Mouse (Mus musculus) neural tube, embryonic 15.5 days (tissue): ENCODE measurements around the gene Unc5c. TPM values are rescaled to one million over a fixed set of nuclear protein-coding genes. Genes with fewer than 3 reads are reported as not detected.

ENCODE experiments used
- ATAC-seq: fragments of 200-750 bp; cut with Nextera tagmentation; 2 replicates; pipeline ENCODE4 v1.8.0; 2017; ENCODE audit warnings: mild to moderate bottlenecking, moderate TSS enrichment, moderate library complexity; ENCODE audit not compliant: low FRiP score
- H3K27ac ChIP-seq: fragments of 300-500 bp; sonication (generic); replicated peaks from 2 replicates; pipeline ENCODE4 v1.5.1; 2015; ENCODE audit warnings: mild to moderate bottlenecking, inconsistent platforms
- H3K27me3 ChIP-seq: fragments of 300-500 bp; sonication (generic); replicated peaks from 2 replicates; pipeline ENCODE4 v1.6.1; 2015; ENCODE audit warnings: inconsistent platforms
- H3K36me3 ChIP-seq: fragments of 300-500 bp; sonication (generic); 2 replicates; pipeline ENCODE4 v1.6.1; 2015; ENCODE audit warnings: inconsistent platforms
- H3K4me1 ChIP-seq: fragments of 300-500 bp; sonication (generic); 2 replicates; pipeline ENCODE4 v1.6.1; 2015; ENCODE audit warnings: inconsistent platforms
- H3K4me2 ChIP-seq: fragments of 300-500 bp; sonication (generic); 2 replicates; pipeline ENCODE4 v1.6.1; 2015; ENCODE audit warnings: inconsistent platforms, mild to moderate bottlenecking, moderate library complexity
- H3K4me3 ChIP-seq: fragments of 300-500 bp; sonication (generic); replicated peaks from 2 replicates; pipeline ENCODE4 v1.5.1; 2015; ENCODE audit warnings: mild to moderate bottlenecking, inconsistent platforms
- H3K9ac ChIP-seq: fragments of 300-500 bp; sonication (generic); replicated peaks from 2 replicates; pipeline ENCODE4 v1.6.1; 2015; ENCODE audit warnings: mild to moderate bottlenecking, inconsistent platforms
- H3K9me3 ChIP-seq: fragments of 300-500 bp; sonication (generic); replicated peaks from 2 replicates; pipeline ENCODE4 v1.6.1; 2016; ENCODE audit warnings: inconsistent platforms
- WGBS: fragments of 180-500 bp; shearing (Covaris S2); methylation state at CpG from one replicate; pipeline ENCODE4 v1.1.7; 2015; ENCODE audit warnings: mixed read lengths; 5-methylcytosine and 5-hydroxymethylcytosine counted together
- polyA plus RNA-seq: library from polyadenylated mRNA; unstranded; fragments of >200 nt; fragmentation: Nextera tagmentation; extraction: Ambion mirVana; gene quantifications from 2 replicates; pipeline ENCODE4 v1.2.1, GENCODE M21; 2015

Gene Unc5c
- polyA plus RNA-seq, 1 experiment from 2014 or later, result 16.7 TPM

DNA sequence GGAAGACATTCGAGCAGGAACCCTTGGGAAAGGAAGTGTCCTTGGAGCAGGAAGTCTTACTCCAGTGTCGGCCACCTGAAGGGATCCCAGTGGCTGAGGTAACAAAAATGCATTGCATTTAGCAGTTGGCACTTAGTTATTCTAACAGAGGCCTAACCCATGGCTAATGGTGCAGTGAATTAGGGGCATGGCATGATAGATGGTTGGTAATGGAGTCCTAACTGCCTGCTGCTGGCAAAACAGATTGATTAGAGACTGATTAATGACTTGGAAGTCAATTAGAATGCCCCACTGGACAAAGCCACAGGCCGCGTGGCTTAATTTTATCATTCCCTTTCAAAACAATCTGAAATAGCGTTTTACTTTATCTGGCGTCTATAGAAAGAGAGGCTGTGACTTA, 268.8 kb downstream of the Unc5c start:
- H3K4me1 ChIP-seq, result no peaks in the 10 kb centered on the region
- H3K4me2 ChIP-seq, result no peak overlapping the region
- no peak overlapping the region for H3K4me3 ChIP-seq
- no peak overlapping the region for H3K27ac ChIP-seq
- no peaks in the 10 kb centered on the region for H3K9me3 ChIP-seq
- no peak overlapping the region for H3K9ac ChIP-seq
- no peaks in the 10 kb centered on the region for H3K27me3 ChIP-seq
- H3K36me3 ChIP-seq, result no peaks in the 10 kb centered on the region
- no peak for ATAC-seq
- 41% methylated on average over 6 of the region's 6 CpGs for WGBS

DNA sequence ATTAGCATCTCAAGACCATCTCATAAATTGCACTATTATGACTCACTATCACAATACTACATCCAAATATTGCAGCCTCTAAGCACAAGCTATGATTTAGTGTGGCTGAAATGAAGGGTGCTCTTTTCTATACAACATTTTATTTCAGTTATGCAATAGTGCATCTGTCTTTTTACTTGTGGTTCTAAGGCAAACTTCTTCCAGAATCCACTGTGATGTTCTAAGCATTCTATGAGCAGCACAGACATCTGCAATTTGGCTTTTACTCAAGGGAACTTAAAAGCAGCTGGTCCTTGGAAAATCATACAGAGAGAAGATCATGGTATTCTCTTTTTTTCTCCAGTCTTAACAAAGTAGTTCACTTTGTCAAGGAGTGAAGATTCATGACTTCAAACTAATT, 270.3 kb downstream of the Unc5c start:
- Histone ChIP-seq H3K36me3 (no peaks in the 10 kb centered on the region), H3K27me3 (no peaks in the 10 kb centered on the region), H3K4me1 (no peaks in the 10 kb centered on the region), H3K9me3 (no peaks in the 10 kb centered on the region), H3K27ac (no peak overlapping the region), H3K4me2 (no peak overlapping the region), H3K9ac (no peak overlapping the region), H3K4me3 (no peak overlapping the region)
- no peak for ATAC-seq

DNA sequence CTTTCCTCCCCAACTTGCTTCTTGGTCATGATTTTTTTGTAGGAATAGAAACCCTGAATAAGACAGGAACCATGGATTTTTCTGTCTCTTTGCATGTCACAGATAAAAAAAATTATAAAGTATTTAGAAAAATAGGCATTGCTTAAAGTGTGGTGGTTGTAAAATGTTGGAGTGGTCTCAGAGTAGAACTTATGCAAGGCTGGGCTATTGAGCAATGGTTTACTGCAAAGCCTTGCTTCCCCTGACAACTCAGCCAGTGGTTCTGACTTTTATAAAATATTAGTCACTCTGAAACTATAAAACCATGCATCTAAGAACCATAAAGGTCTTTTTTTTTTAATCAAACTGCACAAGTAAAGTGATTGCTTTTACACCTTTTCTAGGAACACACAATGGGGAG, 280.3 kb downstream of the Unc5c start:
- H3K27ac ChIP-seq, result no peak overlapping the region
- H3K36me3 ChIP-seq, result no peaks in the 10 kb centered on the region
- no peak overlapping the region for H3K9ac ChIP-seq
- no peaks in the 10 kb centered on the region for H3K27me3 ChIP-seq
- no peak for ATAC-seq
- H3K4me2 ChIP-seq, result no peak overlapping the region
- no peak overlapping the region for H3K4me3 ChIP-seq
- no peaks in the 10 kb centered on the region for H3K9me3 ChIP-seq
- H3K4me1 ChIP-seq, result no peaks in the 10 kb centered on the region

DNA sequence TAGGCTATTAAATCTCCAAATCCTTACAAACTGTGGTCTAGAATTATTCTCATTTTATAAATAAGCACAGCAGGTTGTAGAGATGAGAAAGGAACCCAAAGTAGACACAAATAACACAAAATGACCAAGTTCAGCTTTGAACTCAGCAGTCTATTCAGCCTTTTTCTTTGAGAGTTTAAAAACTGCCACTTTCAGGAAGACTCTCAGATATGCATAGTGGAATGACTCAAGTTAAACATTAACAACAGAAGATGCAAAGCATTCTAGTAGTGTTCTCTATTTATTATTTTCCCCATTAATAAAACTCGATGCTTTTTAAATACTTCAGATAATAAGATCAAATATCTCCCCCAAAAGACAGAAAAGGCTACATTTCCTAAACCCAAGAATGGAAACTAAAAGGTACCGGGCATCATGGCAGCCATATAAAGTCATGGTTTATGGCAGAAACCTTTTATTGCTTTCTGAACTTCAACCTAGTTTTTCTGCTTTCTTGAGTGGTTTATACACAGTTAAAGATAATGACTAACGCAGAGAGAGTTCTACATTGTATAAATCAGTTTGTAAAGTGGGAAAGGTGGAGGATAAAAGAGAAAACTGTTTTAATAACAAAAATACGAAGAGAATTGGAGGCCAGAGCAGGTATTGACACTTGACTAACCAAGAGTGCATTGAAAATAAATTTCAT, 283.8 kb downstream of the Unc5c start:
- ATAC-seq, result no peak
- H3K27me3 ChIP-seq, result no peaks in the 10 kb centered on the region
- H3K36me3 ChIP-seq, result no peaks in the 10 kb centered on the region
- H3K9ac ChIP-seq, result no peak overlapping the region
- no peaks in the 10 kb centered on the region for H3K4me1 ChIP-seq
- 74% methylated on average over 4 of the region's 4 CpGs for WGBS
- H3K4me2 ChIP-seq, result no peak overlapping the region
- no peak overlapping the region for H3K27ac ChIP-seq
- no peak overlapping the region for H3K4me3 ChIP-seq
- H3K9me3 ChIP-seq, result no peaks in the 10 kb centered on the region

DNA sequence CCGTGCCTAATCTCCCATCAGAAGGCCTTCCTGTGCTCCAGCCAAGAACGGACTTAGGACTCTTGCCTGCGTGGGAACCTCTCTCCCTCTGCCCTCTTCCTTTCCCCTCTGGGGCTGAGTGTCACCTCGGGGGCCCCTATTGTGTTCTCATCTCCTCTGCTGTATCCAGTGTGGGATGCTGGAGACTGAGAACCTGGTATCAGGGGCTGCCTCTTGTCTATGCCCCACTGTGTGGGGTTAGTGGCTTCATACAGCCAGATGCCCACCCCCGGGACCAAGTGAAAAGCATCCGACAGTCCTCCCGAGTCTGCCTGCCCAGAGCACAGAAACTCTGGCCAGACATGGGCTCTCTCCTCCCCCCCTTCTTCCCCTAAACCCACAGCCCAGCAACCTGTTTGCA, 287.2 kb downstream of the Unc5c start:
- H3K9ac ChIP-seq, result no peak overlapping the region
- H3K27ac ChIP-seq, result no peak overlapping the region
- no peak overlapping the region for H3K4me3 ChIP-seq
- 64% methylated on average over 7 of the region's 7 CpGs for WGBS
- no peak overlapping the region for H3K4me2 ChIP-seq
- ATAC-seq, result no peak
- no peaks in the 10 kb centered on the region for H3K27me3 ChIP-seq
- no peaks in the 10 kb centered on the region for H3K36me3 ChIP-seq
- no peaks in the 10 kb centered on the region for H3K9me3 ChIP-seq
- H3K4me1 ChIP-seq, result no peaks in the 10 kb centered on the region

DNA sequence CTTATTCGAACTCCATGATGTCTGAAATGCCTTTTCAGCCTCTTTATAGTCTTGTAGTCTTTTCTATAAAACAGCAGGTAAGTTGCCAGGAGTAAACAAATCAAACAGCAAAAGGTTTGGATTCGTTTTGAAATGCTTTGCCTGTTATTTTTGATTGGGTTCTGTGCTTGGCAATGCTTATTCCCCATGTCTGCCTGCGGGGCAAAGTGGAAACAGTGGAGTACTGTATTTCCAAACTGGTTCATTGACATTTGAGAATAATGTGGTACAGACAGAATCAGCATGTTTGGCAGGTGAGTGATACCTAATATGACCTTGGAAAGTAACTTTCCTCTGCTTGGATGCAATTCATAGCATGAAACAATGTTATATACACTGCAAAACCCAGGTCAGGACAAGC, 292.2 kb downstream of the Unc5c start:
- H3K36me3 ChIP-seq, result no peaks in the 10 kb centered on the region; the same call in 1 of the 2 replicates
- H3K27ac ChIP-seq, result no peak overlapping the region
- WGBS, result 73% methylated on average over 3 of the region's 3 CpGs
- no peak for ATAC-seq
- H3K9ac ChIP-seq, result no peak overlapping the region
- H3K9me3 ChIP-seq, result no peaks in the 10 kb centered on the region
- H3K4me2 ChIP-seq, result no peak overlapping the region
- no peaks in the 10 kb centered on the region for H3K4me1 ChIP-seq
- H3K27me3 ChIP-seq, result no peaks in the 10 kb centered on the region
- H3K4me3 ChIP-seq, result no peak overlapping the region

DNA sequence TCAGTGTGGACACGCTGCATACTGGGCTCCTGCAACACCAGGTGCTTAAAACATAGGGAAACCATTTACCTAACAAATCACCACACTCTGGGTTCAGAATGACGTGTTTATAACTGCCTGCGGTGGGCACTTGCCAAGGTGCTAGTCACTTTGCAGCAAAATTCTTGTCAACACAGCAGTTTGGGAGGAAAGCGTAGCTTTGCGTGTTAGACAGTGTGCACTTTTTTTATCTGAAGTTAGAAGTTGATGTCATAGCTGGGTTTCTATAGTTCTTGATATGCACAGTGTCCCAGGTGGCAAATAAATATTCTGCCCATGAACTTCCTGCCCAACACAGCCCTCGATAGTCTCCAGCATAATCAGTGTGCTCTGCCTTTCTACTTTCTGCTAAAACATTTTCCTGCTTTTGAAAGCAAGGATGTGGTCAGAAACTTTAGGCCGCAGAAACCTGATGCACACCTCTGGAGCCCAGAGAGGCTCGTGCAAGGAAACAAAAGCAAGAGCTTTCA, 313.4 kb downstream of the Unc5c start:
- Histone ChIP-seq H3K36me3 (no peaks in the 10 kb centered on the region), H3K27me3 (no peaks in the 10 kb centered on the region), H3K4me1 (no peaks in the 10 kb centered on the region), H3K9me3 (no peaks in the 10 kb centered on the region), H3K4me3 (no peak overlapping the region), H3K9ac (no peak overlapping the region), H3K4me2 (no peak overlapping the region), H3K27ac (no peak overlapping the region)
- 71% methylated on average over 8 of the region's 8 CpGs for WGBS
- ATAC-seq, result no peak

DNA sequence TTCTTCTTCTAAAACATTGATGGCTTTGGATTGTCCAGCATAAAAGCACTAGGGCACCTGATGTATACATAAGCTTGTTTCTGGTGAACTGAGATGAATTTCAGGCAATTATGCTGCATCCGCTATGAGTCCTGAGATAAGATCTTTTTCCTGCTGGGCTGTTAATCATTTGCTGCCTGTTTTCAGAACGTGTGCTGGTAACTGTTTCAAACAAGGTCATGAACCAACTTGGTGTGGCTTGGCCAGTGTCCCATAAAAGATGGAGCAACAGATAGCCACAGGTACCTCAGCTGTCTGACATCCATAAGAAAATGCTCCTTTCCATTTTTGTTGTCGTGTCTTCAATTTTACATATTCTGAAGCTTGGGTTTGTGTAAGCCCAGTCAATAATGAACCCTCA, 314.2 kb downstream of the Unc5c start:
- no peak for ATAC-seq
- Histone ChIP-seq H3K4me2 (no peak overlapping the region), H3K4me3 (no peak overlapping the region), H3K27me3 (no peaks in the 10 kb centered on the region), H3K4me1 (no peaks in the 10 kb centered on the region), H3K9me3 (no peaks in the 10 kb centered on the region), H3K9ac (no peak overlapping the region), H3K36me3 (no peaks in the 10 kb centered on the region), H3K27ac (no peak overlapping the region)
- 72% methylated on average over 3 of the region's 3 CpGs for WGBS

DNA sequence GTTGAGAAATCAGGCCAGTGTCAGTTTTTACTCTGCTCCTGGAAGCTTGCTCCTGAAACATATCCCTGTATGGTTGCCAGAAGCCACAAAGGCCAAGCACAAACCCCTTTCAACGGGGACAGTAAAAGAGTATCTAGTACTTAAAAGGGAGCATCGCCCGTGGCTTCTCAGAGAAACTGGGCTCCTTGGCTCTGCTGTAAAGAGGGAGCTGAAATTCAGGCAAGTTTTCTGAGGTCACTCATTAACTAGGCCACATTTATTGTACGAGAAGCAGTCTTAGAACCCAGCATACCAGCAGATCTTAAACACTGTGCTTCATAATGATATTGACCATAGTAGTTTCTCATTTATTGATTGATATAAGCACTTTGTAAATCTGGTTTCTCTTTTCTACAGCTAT, 317.5 kb downstream of the Unc5c start:
- Histone ChIP-seq H3K4me2 (no peak overlapping the region), H3K4me3 (no peak overlapping the region), H3K4me1 (0 out of 2 replicates have a peak, but pooled peaks cover 5% of the 10 kb centered on the region), H3K9me3 (no peaks in the 10 kb centered on the region), H3K36me3 (no peaks in the 10 kb centered on the region), H3K27ac (no peak overlapping the region), H3K27me3 (no peaks in the 10 kb centered on the region), H3K9ac (no peak overlapping the region)
- WGBS, result 77% methylated on average over 4 of the region's 4 CpGs
- no peak for ATAC-seq

DNA sequence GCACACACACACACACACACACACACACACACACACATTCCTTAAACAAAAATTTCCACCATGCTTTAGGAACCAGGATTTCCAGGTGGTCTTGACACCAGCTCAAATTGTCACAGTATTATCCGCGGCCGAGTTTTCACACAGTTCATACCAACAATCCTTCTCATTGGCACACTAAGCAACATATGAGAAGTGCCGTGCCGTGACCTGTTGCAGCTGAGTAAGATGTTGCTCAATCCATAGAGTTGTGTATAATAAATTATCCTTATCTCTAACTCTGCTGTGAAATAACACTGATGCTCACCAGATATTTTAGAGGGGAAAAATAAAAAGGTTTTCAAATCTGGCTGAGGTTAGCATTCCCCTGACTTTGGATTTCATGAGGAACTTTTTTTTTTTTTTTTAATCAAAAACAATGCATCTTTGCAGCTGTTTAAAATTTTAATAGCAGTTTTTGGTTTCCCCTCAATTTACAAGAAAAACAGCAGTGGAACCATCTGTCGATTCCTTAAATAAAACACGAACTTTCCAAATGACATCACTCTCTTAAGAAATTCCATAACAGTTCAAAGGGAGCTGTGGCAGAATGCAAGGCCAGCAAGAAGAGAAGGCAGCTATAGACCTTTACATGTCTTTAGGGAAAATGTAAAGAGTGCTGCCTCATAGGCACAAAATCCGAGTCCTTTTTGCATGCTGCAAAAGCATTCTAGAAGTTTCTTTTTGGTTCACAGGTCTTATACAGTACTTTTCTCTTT, 326.2 kb downstream of the Unc5c start:
- no peak overlapping the region for H3K4me2 ChIP-seq
- H3K27ac ChIP-seq, result no peak overlapping the region
- 86% methylated on average over 8 of the region's 8 CpGs for WGBS

DNA sequence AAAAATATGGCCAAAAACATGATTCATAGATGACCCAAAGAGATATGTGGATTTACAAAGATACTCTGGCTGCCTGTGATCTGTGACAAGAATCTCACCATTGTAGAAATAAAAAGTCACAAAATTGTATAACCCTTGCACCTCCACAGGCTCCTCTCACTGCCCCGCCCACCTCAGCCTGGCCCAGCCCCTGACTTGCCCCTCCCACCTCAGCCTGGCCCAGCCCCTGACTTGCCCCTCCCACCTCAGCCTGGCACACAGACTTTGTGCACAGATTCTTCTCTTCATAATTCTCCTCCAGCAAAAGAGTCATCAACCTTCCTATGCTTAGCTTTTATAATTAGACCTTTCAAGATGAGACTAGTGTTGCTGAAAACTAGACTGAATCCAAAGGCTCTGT, 327.1 kb downstream of the Unc5c start:
- H3K27ac ChIP-seq, result no peak overlapping the region
- no peak overlapping the region for H3K4me2 ChIP-seq
- no peak overlapping the region for H3K4me3 ChIP-seq
- H3K4me1 ChIP-seq, result 0 out of 2 replicates have a peak, but pooled peaks cover 4% of the 10 kb centered on the region
- H3K27me3 ChIP-seq, result no peaks in the 10 kb centered on the region
- ATAC-seq, result no peak
- no peak overlapping the region for H3K9ac ChIP-seq
- no peaks in the 10 kb centered on the region for H3K9me3 ChIP-seq
- WGBS, result 78% methylated on average over 1 of the region's 1 CpGs
- H3K36me3 ChIP-seq, result 0 out of 2 replicates have a peak, but pooled peaks cover 3% of the 10 kb centered on the region

More for the DNA sequence above, 326.2 kb downstream of the Unc5c start:
- H3K9me3 ChIP-seq, result no peaks in the 10 kb centered on the region
- no peaks in the 10 kb centered on the region for H3K27me3 ChIP-seq
- H3K4me3 ChIP-seq, result no peak overlapping the region
- 0 out of 2 replicates have a peak, but pooled peaks cover 8% of the 10 kb centered on the region for H3K4me1 ChIP-seq
- no peak overlapping the region for H3K9ac ChIP-seq
- ATAC-seq, result no peak
- H3K36me3 ChIP-seq, result 0 out of 2 replicates have a peak, but pooled peaks cover 3% of the 10 kb centered on the region

DNA sequence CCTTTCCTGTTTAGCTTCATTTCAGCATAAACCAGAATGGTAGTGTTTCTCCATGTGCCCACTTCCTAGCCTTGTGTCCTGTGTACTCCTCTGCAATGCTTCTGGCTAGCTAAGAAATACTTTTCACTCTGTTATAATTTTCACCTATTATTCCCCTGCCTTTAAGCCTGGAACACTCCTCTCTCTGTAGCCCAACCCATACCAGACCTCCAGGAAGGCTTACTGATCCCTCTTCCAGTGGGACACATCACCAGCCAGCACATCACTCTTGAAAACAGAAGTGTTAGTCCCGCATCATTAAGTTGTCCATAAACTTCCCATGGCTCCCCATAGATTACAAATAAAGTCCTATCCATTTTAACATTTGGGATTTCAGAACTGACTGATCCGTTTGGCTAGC, 328.7 kb downstream of the Unc5c start:
- H3K4me1 ChIP-seq, result no peaks in the 10 kb centered on the region
- no peaks in the 10 kb centered on the region for H3K27me3 ChIP-seq
- ATAC-seq, result no peak
- no peak overlapping the region for H3K4me3 ChIP-seq
- H3K27ac ChIP-seq, result no peak overlapping the region
- no peak overlapping the region for H3K9ac ChIP-seq
- H3K36me3 ChIP-seq, result 0 out of 2 replicates have a peak, but pooled peaks cover 3% of the 10 kb centered on the region
- H3K4me2 ChIP-seq, result no peak overlapping the region
- WGBS, result 49% methylated on average over 2 of the region's 2 CpGs
- H3K9me3 ChIP-seq, result no peaks in the 10 kb centered on the region
